Mouse (Mus musculus) embryonic facial prominence, embryonic 14.5 days (tissue): ENCODE measurements around the gene Ak3. TPM values are rescaled to one million over a fixed set of nuclear protein-coding genes. Genes with fewer than 3 reads are reported as not detected.

Experiments used
- ATAC-seq: fragments of 200-750 bp; cut with Nextera tagmentation; 2 replicates; pipeline ENCODE4 v1.8.0; 2017; ENCODE audit warnings: low read depth, moderate number of reproducible peaks, moderate TSS enrichment
- DNase-seq: peaks from one replicate; pipeline ENCODE4 v3.0.0-alpha.2; 2015; ENCODE audit warnings: low spot score
- H3K27ac ChIP-seq: fragments of 300-500 bp; sonication (generic); replicated peaks from 2 replicates; pipeline ENCODE4 v1.5.1; 2014; ENCODE audit warnings: low read depth, mild to moderate bottlenecking, low read length, moderate library complexity
- H3K27me3 ChIP-seq: fragments of 300-500 bp; sonication (generic); replicated peaks from 2 replicates; pipeline ENCODE4 v1.6.1; 2014; ENCODE audit warnings: low read length; ENCODE audit not compliant: control insufficient read depth, insufficient read depth
- H3K36me3 ChIP-seq: fragments of 300-500 bp; sonication (generic); 2 replicates; pipeline ENCODE4 v1.6.1; 2014; ENCODE audit warnings: low read length, mixed read lengths; ENCODE audit not compliant: control insufficient read depth, insufficient read depth
- H3K4me1 ChIP-seq: fragments of 300-500 bp; sonication (generic); 2 replicates; pipeline ENCODE4 v1.6.1; 2014; ENCODE audit warnings: antibody characterized with exemption, low read length; ENCODE audit not compliant: control insufficient read depth, insufficient read depth
- H3K4me2 ChIP-seq: fragments of 300-500 bp; sonication (generic); 2 replicates; pipeline ENCODE4 v1.6.1; 2014; ENCODE audit warnings: low read depth, mild to moderate bottlenecking, low read length, moderate library complexity, mixed read lengths
- H3K4me3 ChIP-seq: fragments of 300-500 bp; sonication (generic); 2 replicates; pipeline ENCODE4 v1.5.1; 2014; ENCODE audit warnings: low read depth, mild to moderate bottlenecking, low read length
- H3K9ac ChIP-seq: fragments of 300-500 bp; sonication (generic); 2 replicates; pipeline ENCODE4 v1.6.1; 2014; ENCODE audit warnings: low read depth, mild to moderate bottlenecking, low read length, moderate library complexity, mixed read lengths
- H3K9me3 ChIP-seq: fragments of 300-500 bp; sonication (generic); 2 replicates; pipeline ENCODE4 v1.6.1; 2016; ENCODE audit warnings: low read length; ENCODE audit not compliant: control insufficient read depth
- WGBS: fragments of 180-500 bp; shearing (Covaris S2); extraction: QIAGEN DNeasy Blood & Tissue Kit; methylation state at CpG from one replicate; pipeline ENCODE4 v1.1.7; 2014; 5-methylcytosine and 5-hydroxymethylcytosine counted together
- polyA plus RNA-seq: library from polyadenylated mRNA; unstranded; fragments of >200 nt; fragmentation: Nextera tagmentation; extraction: Ambion mirVana; gene quantifications from 2 replicates; pipeline ENCODE4 v1.2.1, GENCODE M21; 2014

Ak3 gene
- polyA plus RNA-seq, 1 experiment from 2014 or later: 93.5 TPM

DNA sequence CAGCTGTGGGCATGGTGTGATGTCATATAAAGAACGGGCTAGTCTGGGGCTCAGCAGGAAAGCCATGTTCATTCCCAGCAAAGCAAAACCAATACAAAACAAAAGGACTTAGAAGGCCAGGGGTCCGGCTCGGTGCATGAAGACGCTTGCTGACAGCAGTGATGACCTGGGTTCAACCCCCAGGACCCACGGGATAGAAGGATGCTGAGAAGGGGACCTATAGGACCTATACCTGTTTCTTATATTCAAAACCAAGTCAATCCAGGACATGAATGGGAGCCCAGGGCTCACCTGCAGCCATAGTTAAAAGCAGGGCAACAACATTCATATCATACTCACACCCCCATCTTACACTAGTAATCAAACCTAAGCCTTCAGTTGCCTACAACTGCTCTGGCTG lies 15.2 kb upstream of the Ak3 start:
- DNase-seq (no peak), ATAC-seq (no peak)
- Histone ChIP-seq H3K27ac (no peak overlapping the region), H3K4me3 (no peak overlapping the region), H3K4me2 (no peak overlapping the region), H3K9me3 (no peaks in the 10 kb centered on the region), H3K36me3 (no peaks in the 10 kb centered on the region), H3K9ac (no peak overlapping the region), H3K27me3 (no peaks in the 10 kb centered on the region), H3K4me1 (peaks cover 10% of the 10 kb centered on the region; the same call in 1 of the 2 replicates)
- WGBS: 76% methylated on average over 5 of the region's 5 CpGs

GRCm38 (mm10) chr19:29060299-29060698 lies 12.5 kb upstream of the Ak3 start:
- no peak overlapping the region for H3K27ac ChIP-seq
- H3K4me3 ChIP-seq: no peak overlapping the region
- H3K9me3 ChIP-seq: no peaks in the 10 kb centered on the region
- no peak overlapping the region for H3K4me2 ChIP-seq
- 12% methylated on average over 5 of the region's 6 CpGs for WGBS
- no peak overlapping the region for H3K9ac ChIP-seq
- DNase-seq: no peak
- H3K36me3 ChIP-seq: no peaks in the 10 kb centered on the region
- H3K27me3 ChIP-seq: no peaks in the 10 kb centered on the region
- 0 out of 2 replicates have a peak, but pooled peaks cover 2% of the 10 kb centered on the region for H3K4me1 ChIP-seq
- ATAC-seq: no peak

- H3K4me3 ChIP-seq: no peak overlapping the region
- 0 out of 2 replicates have a peak, but pooled peaks cover 2% of the 10 kb centered on the region for H3K4me1 ChIP-seq
- H3K27ac ChIP-seq: no peak overlapping the region
- DNase-seq: no peak
- WGBS: 85% methylated on average over 2 of the region's 2 CpGs
- no peaks in the 10 kb centered on the region for H3K36me3 ChIP-seq
- no peaks in the 10 kb centered on the region for H3K9me3 ChIP-seq
- no peaks in the 10 kb centered on the region for H3K27me3 ChIP-seq
- H3K9ac ChIP-seq: no peak overlapping the region
- H3K4me2 ChIP-seq: no peak overlapping the region
- ATAC-seq: no peak
These were observed 11.9 kb upstream of the Ak3 start for GRCm38 (mm10) chr19:29059688-29060087.

DNA sequence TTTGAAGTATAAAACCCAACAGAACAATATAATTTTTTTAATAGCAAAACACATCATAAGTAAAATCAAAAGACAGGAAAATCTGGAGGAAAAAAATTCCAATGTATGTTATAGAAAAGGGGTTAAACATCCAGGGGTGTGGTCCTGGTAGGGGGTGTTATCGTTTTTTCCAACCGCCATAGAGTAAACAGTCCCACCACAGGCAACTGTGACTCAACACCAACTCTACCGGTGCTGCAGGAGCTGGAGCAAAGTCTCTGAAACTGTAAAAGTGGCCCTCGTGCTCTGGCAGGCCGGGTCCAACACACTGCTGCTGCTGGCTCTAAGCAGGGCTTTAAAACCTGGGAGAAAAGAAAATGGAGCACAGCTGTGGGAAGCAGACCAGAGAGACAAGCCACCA lies 11.0 kb upstream of the Ak3 start:
- no peak for DNase-seq
- Histone ChIP-seq H3K4me2 (no peak overlapping the region), H3K27ac (no peak overlapping the region), H3K9me3 (no peaks in the 10 kb centered on the region), H3K9ac (no peak overlapping the region), H3K4me3 (no peak overlapping the region), H3K27me3 (no peaks in the 10 kb centered on the region), H3K4me1 (0 out of 2 replicates have a peak, but pooled peaks cover 2% of the 10 kb centered on the region), H3K36me3 (no peaks in the 10 kb centered on the region)
- no peak for ATAC-seq
- WGBS: 91% methylated on average over 5 of the region's 5 CpGs

DNA sequence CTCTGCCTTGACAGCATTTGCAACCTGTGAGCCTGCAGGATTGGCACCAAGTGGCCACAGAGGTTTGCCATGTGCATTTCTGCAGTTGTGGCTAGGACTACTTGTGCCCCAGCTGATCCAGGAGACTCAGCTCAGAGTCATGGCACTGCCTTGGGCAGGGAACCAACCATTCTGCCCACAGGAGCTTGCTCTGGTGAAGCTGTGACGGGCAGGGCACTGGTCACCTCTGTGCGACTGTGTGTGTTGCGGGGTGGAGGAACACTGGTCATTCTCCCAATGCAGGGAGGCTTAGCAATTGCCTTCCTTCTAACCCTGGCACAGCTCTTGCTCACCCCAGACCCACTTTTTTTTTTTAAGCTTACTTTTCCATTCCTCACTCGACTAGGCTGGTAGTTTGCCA lies 7.7 kb upstream of the Ak3 start:
- H3K9me3 ChIP-seq: no peaks in the 10 kb centered on the region
- no peak overlapping the region for H3K4me3 ChIP-seq
- H3K27me3 ChIP-seq: no peaks in the 10 kb centered on the region
- DNase-seq (no peak), ATAC-seq (no peak)
- no peaks in the 10 kb centered on the region for H3K36me3 ChIP-seq
- WGBS: 84% methylated on average over 4 of the region's 4 CpGs
- 0 out of 2 replicates have a peak, but pooled peaks cover 2% of the 10 kb centered on the region for H3K4me1 ChIP-seq
- H3K4me2 ChIP-seq: no peak overlapping the region
- H3K27ac ChIP-seq: no peak overlapping the region
- H3K9ac ChIP-seq: no peak overlapping the region

DNA sequence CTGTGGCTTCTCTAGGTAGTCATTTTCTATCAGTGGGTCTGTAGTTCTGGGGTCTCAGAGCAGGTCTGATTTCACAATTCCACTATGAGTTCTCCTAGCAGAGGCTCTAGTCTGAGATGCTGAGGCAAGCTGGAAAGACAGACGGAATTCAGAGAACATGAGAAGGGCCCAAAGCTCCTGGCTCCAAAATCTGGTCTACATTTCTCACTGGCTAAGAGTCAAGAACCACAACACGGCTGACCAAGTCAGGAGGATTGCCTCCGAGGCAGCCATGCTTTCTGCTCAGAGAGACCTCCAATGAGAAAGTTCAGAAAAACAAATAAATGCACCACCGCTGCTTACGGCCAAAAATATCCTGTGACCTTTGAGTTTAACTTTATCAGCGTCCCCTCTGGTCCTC lies 6.8 kb upstream of the Ak3 start:
- no peak for ATAC-seq
- Histone ChIP-seq H3K27ac (no peak overlapping the region; the same call in 1 of the 2 replicates), H3K9me3 (no peaks in the 10 kb centered on the region), H3K9ac (no peak overlapping the region), H3K27me3 (no peaks in the 10 kb centered on the region), H3K36me3 (no peaks in the 10 kb centered on the region), H3K4me1 (no peaks in the 10 kb centered on the region), H3K4me3 (no peak overlapping the region), H3K4me2 (no peak overlapping the region)
- DNase-seq: no peak
- WGBS: 58% methylated on average over 6 of the region's 6 CpGs

DNA sequence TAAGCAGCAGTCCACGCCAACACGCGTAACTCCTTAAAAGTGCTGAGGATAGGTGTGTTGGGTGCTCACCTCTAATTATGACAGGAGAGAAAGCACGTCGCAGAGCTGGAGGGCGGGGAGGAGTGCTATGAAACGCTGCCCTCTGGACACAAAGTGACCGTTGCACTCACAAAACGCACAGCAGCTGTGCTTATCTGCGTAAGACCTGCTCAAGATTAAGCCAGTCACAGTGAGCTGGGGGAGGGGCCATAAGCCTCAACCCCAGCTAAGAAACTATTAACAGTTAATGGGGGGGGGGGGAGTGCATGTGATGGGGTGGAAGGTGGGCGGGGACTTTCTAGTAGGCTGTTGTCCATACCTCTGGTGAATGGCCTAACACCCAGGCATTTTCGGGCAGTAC lies 5.0 kb upstream of the Ak3 start:
- no peaks in the 10 kb centered on the region for H3K4me1 ChIP-seq
- DNase-seq (no peak), ATAC-seq (no peak)
- no peak overlapping the region for H3K4me2 ChIP-seq
- no peaks in the 10 kb centered on the region for H3K9me3 ChIP-seq
- WGBS: 88% methylated on average over 12 of the region's 12 CpGs
- H3K27me3 ChIP-seq: no peaks in the 10 kb centered on the region
- no peaks in the 10 kb centered on the region for H3K36me3 ChIP-seq
- no peak overlapping the region for H3K4me3 ChIP-seq
- no peak overlapping the region for H3K9ac ChIP-seq
- no peak overlapping the region for H3K27ac ChIP-seq

GRCm38 (mm10) chr19:29050186-29050980 lies 2.6 kb upstream of the Ak3 start:
- ATAC-seq (no peak), DNase-seq (no peak)
- Histone ChIP-seq H3K27me3 (no peaks in the 10 kb centered on the region), H3K4me2 (no peak overlapping the region), H3K4me1 (0 out of 2 replicates have a peak, but pooled peaks cover 4% of the 10 kb centered on the region), H3K27ac (no peak overlapping the region), H3K9me3 (no peaks in the 10 kb centered on the region), H3K9ac (no peak overlapping the region), H3K36me3 (no peaks in the 10 kb centered on the region), H3K4me3 (no peak overlapping the region)
- WGBS: 77% methylated on average over 9 of the region's 9 CpGs
